8 mouse cellular contexts compared by ENCODE assay signal in genomic region chr15:81693967-81694881, GRCm38 (mm10). TPM values are rescaled to one million over a fixed set of nuclear protein-coding genes. Genes with fewer than 3 reads are reported as not detected.
DNase-seq lines count a peak whose midpoint lies in the region; ATAC-seq lines count a peak whose summit lies in the region.

No protein-coding gene starts in this region.

- peaks cover 35% of the 10 kb centered on the region for H3K27me3 ChIP-seq in hindbrain, embryonic 11.5 days (ENCODE audit: control insufficient read depth, insufficient read depth, low read length)

- peak; percentile 95 for DNase-seq in MN1 (ENCODE audit: low spot score)
- DNase-seq in cerebellum, adult 8-10 months = peak; percentile 86
- DNase-seq in frontal cortex, adult 2 months (ENCODE audit: extremely low spot score in 1 of 2, low spot score in 1 of 2) = peak; percentile 25 to 71
- peak; percentile 89 for DNase-seq in hindbrain, embryonic 11.5 days (ENCODE audit: low spot score)
- DNase-seq in layer of hippocampus, postnatal 14 days (ENCODE audit: low spot score in 2 of 2) = peak; percentile 66 to 74
- peak; percentile 87 for DNase-seq in lung, postnatal 14 days
- DNase-seq in retina, adult 2 months (ENCODE audit: low read depth, low spot score) = peak; percentile 34
- DNase-seq in thymus, postnatal 25 days = peak; percentile 81

- no peaks in the 10 kb centered on the region for H3K9me3 ChIP-seq in hindbrain, embryonic 11.5 days (ENCODE audit: control insufficient read depth, low read length)

- 0 out of 2 replicates have a peak overlapping the region, but pooled peaks have one; percentile 33 for H3K27ac ChIP-seq in hindbrain, embryonic 11.5 days (ENCODE audit: low read depth, low read length)

- WGBS in hindbrain, embryonic 11.5 days = 1% methylated on average over 79 of the region's 107 CpGs

- ATAC-seq in hindbrain, embryonic 11.5 days (ENCODE audit: low FRiP score) = peak; percentile 83

- peaks cover 6% of the 10 kb centered on the region for H3K4me1 ChIP-seq in hindbrain, embryonic 11.5 days (replicated peaks; ENCODE audit: control insufficient read depth, insufficient read depth, low read length)

- peak overlapping the region; percentile 99 for H3K4me2 ChIP-seq in hindbrain, embryonic 11.5 days (replicated peaks; ENCODE audit: low read depth, low read length)

- no peaks in the 10 kb centered on the region for H3K36me3 ChIP-seq in hindbrain, embryonic 11.5 days (ENCODE audit: control insufficient read depth, insufficient read depth, low read length)

- peak overlapping the region; percentile 71 for H3K9ac ChIP-seq in hindbrain, embryonic 11.5 days (ENCODE audit: low read depth, low read length)

- peak overlapping the region; percentile 60 for H3K4me3 ChIP-seq in hindbrain, embryonic 11.5 days (ENCODE audit: low read depth, low read length)

RNA-seq across cellular contexts. Expression of gene Chadl, which starts 2.9 kb away (rescaled TPM):
- 20.2 and 20.8 TPM in 2 replicates for polyA plus RNA-seq in frontal cortex, adult 2 months (2012; rRNA removed)
- 3.5 and 3.6 TPM in 2 replicates for polyA plus RNA-seq in hindbrain, embryonic 11.5 days (2014; fragmentation: Nextera tagmentation; extraction: Ambion mirVana)
- 10 to 100 TPM; 25.6 to 27.0 TPM for total RNA-seq in layer of hippocampus, postnatal 14 days (2021)

RNA-seq across cellular contexts. Expression of gene L3mbtl2, which starts 30.5 kb away (rescaled TPM):
- 28.8 and 30.3 TPM in 2 replicates for polyA plus RNA-seq in frontal cortex, adult 2 months (2012; rRNA removed)
- 26.4 and 26.7 TPM in 2 replicates for polyA plus RNA-seq in hindbrain, embryonic 11.5 days (2014; fragmentation: Nextera tagmentation; extraction: Ambion mirVana)
- total RNA-seq in layer of hippocampus, postnatal 14 days (2021) = 10 to 100 TPM; 37.7 to 38.8 TPM

RNA-seq across cellular contexts. Expression of gene Zc3h7b, which starts 50.6 kb away (rescaled TPM):
- 82.6 and 89.3 TPM in 2 replicates for polyA plus RNA-seq in frontal cortex, adult 2 months (2012; rRNA removed)
- 36.8 and 52.6 TPM in 2 replicates for polyA plus RNA-seq in hindbrain, embryonic 11.5 days (2014; fragmentation: Nextera tagmentation; extraction: Ambion mirVana)
- 100 to 1,000 TPM; 161 to 169 TPM for total RNA-seq in layer of hippocampus, postnatal 14 days (2021)

RNA-seq across cellular contexts. Expression of gene Rangap1, which starts 51.1 kb away (rescaled TPM):
- 131 and 140 TPM in 2 replicates for polyA plus RNA-seq in frontal cortex, adult 2 months (2012; rRNA removed)
- 130 and 145 TPM in 2 replicates for polyA plus RNA-seq in hindbrain, embryonic 11.5 days (2014; fragmentation: Nextera tagmentation; extraction: Ambion mirVana)
- 100 to 1,000 TPM; 161 to 176 TPM for total RNA-seq in layer of hippocampus, postnatal 14 days (2021)

Comparison
In these comparisons a context has a peak if more than half of its experiments do, and no peak if none do; other contexts are left out.
1. Peak in every context shown above with its lines: DNase-seq, ATAC-seq, H3K4me3 ChIP-seq and H3K27ac ChIP-seq.
2. DNase-seq: peak in every context shown above with its lines; median percentile 95 in MN1; 89 in hindbrain, embryonic 11.5 days; 87 in lung, postnatal 14 days; 86 in cerebellum, adult 8-10 months; 81 in thymus, postnatal 25 days; 70 in layer of hippocampus, postnatal 14 days; 48 in frontal cortex, adult 2 months; 34 in retina, adult 2 months.